Mouse (Mus musculus): Measurements from ENCODE around the gene Styx. TPM values are rescaled to one million over a fixed set of nuclear protein-coding genes. Genes with fewer than 3 reads are reported as not detected.

Gene Styx
- polyA plus RNA-seq, 2 experiments = 23.3 to 74.1 TPM

DNA sequence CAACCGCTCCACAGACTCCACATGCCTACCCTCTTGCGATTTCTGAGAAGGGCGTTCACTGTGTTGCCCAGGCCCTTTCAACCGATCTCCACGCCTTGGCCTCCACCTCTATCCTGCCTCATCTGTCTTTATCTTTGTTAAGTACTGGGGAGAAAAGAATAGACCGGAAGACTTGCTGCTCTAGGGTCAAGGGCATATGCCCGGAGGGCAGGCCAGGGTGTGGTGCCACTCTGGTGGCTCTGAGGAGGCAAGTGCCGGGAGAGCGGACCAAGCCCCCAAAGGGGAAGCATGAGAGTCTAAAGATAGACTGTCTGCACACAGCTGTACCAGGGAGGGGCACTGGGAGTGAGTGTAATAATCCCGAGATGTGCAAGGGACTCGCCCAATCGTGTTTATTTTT is 94.6 kb downstream of the Styx start:
- ATAC-seq (ENCODE audit: low FRiP score, low read depth) (no peak), DNase-seq (ENCODE audit: low spot score) (no peak)
- Histone ChIP-seq H3K27ac (replicated peaks; ENCODE audit: low read depth, low read length) (no peak overlapping the region), H3K4me3 (replicated peaks; ENCODE audit: low read length) (no peak overlapping the region), H3K9me3 (ENCODE audit: control insufficient read depth, low read length) (no peaks in the 10 kb centered on the region), H3K4me1 (ENCODE audit: control insufficient read depth, insufficient read depth, low read length) (peaks cover 4% of the 10 kb centered on the region), H3K9ac (ENCODE audit: low read depth, low read length, severe bottlenecking) (no peak overlapping the region), H3K4me2 (replicated peaks; ENCODE audit: low read depth, low read length, severe bottlenecking) (no peak overlapping the region), H3K36me3 (ENCODE audit: control insufficient read depth, insufficient read depth, low read length) (no peaks in the 10 kb centered on the region), H3K27me3 (ENCODE audit: control insufficient read depth, insufficient read depth, low read length) (no peaks in the 10 kb centered on the region)
- WGBS = 61% methylated on average over 12 of the region's 12 CpGs
- TF ChIP-seq POLR2A (IDR thresholded peaks at IDR 0.05; ENCODE audit: borderline replicate concordance, extremely low read depth, insufficient read depth, insufficient read length) = no peak

DNA sequence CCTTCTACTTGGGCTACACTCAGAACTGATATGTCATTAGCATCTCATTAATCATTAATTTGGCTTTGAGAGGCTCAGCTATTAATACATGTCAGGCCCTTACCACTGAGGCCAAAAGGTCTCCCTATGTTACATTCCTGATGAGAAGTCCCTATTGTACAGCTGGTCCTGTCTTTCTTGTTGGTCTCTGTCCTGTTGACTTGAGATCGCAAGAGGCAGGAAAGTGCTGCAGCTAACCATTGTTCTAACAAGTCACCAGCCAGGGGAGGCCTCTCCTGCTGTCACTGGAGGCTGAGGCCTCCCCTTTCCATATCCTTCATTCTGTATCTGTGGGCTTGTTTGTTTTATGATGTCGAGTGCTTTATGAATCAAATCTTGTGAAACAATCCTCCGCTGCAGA is 95.9 kb downstream of the Styx start:
- ATAC-seq (ENCODE audit: low FRiP score, low read depth) = no peak
- H3K27ac ChIP-seq (replicated peaks; ENCODE audit: low read depth, low read length) = no peak overlapping the region
- no peaks in the 10 kb centered on the region for H3K9me3 ChIP-seq (ENCODE audit: control insufficient read depth, low read length)
- H3K4me1 ChIP-seq (ENCODE audit: control insufficient read depth, insufficient read depth, low read length) = peaks cover 4% of the 10 kb centered on the region
- H3K36me3 ChIP-seq (ENCODE audit: control insufficient read depth, insufficient read depth, low read length) = no peaks in the 10 kb centered on the region
- H3K4me3 ChIP-seq (replicated peaks; ENCODE audit: low read length) = no peak overlapping the region
- no peaks in the 10 kb centered on the region for H3K27me3 ChIP-seq (ENCODE audit: control insufficient read depth, insufficient read depth, low read length)
- no peak overlapping the region for H3K4me2 ChIP-seq (replicated peaks; ENCODE audit: low read depth, low read length, severe bottlenecking)
- no peak for DNase-seq (ENCODE audit: low spot score)
- no peak for TF ChIP-seq POLR2A (IDR thresholded peaks at IDR 0.05; ENCODE audit: borderline replicate concordance, extremely low read depth, insufficient read depth, insufficient read length)
- no peak overlapping the region for H3K9ac ChIP-seq (ENCODE audit: low read depth, low read length, severe bottlenecking)
- WGBS = 89% methylated on average over 3 of the region's 3 CpGs

DNA sequence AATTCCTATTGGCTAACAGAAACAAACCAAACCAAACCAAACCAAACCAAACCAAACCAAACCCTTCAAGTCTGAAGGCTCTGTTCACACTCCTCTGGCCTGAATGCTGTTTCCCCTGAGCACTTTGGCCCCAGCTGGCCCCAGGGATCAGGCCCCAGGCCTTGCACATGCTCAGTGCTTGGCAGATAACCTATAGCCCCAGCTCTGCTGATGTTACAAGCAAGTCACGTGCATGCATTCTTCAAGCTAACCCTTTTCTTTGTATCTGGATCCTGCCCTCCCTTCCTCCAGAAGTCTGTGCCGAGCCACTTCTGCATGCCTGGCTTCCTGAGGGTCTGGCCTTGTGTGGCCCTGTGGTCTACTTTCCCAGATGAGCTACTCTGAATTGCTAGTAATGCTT is 100.2 kb downstream of the Styx start:
- H3K4me1 ChIP-seq (ENCODE audit: control insufficient read depth, insufficient read depth, low read length) = peaks cover 4% of the 10 kb centered on the region
- no peak overlapping the region for H3K4me3 ChIP-seq (replicated peaks; ENCODE audit: low read length)
- no peaks in the 10 kb centered on the region for H3K27me3 ChIP-seq (ENCODE audit: control insufficient read depth, insufficient read depth, low read length)
- DNase-seq (ENCODE audit: low spot score) (no peak), ATAC-seq (ENCODE audit: low FRiP score, low read depth) (no peak)
- no peak overlapping the region for H3K4me2 ChIP-seq (replicated peaks; ENCODE audit: low read depth, low read length, severe bottlenecking)
- H3K9ac ChIP-seq (ENCODE audit: low read depth, low read length, severe bottlenecking) = no peak overlapping the region
- no peaks in the 10 kb centered on the region for H3K9me3 ChIP-seq (ENCODE audit: control insufficient read depth, low read length)
- 36% methylated on average over 2 of the region's 2 CpGs for WGBS
- TF ChIP-seq POLR2A (IDR thresholded peaks at IDR 0.05; ENCODE audit: borderline replicate concordance, extremely low read depth, insufficient read depth, insufficient read length) = no peak
- H3K36me3 ChIP-seq (ENCODE audit: control insufficient read depth, insufficient read depth, low read length) = no peaks in the 10 kb centered on the region
- no peak overlapping the region for H3K27ac ChIP-seq (replicated peaks; ENCODE audit: low read depth, low read length)

DNA sequence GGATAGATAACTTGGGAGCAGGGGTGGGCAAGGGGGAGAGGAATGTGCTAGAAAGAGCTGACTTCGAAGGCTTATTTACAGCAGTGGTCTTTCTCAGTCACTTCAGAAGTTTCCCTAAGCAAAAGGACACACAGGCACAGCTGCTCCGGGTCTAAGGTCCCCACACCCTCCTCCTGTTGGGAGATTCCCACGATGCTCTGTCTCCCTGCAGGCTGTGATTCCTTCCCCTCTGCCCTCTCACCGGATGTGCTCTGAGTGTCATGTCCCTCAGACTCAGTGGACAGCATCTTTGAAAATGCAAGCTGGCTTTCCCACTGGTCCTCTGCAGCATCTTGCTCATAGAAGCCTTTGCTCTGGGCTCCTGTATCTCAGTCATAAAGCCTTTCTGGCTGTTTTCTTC is 101.3 kb downstream of the Styx start:
- Histone ChIP-seq H3K9ac (ENCODE audit: low read depth, low read length, severe bottlenecking) (no peak overlapping the region), H3K27ac (replicated peaks; ENCODE audit: low read depth, low read length) (no peak overlapping the region), H3K27me3 (ENCODE audit: control insufficient read depth, insufficient read depth, low read length) (no peaks in the 10 kb centered on the region), H3K4me1 (ENCODE audit: control insufficient read depth, insufficient read depth, low read length) (peaks cover 4% of the 10 kb centered on the region), H3K36me3 (ENCODE audit: control insufficient read depth, insufficient read depth, low read length) (no peaks in the 10 kb centered on the region; the same call in 1 of the 2 replicates), H3K4me2 (replicated peaks; ENCODE audit: low read depth, low read length, severe bottlenecking) (no peak overlapping the region), H3K9me3 (ENCODE audit: control insufficient read depth, low read length) (no peaks in the 10 kb centered on the region), H3K4me3 (replicated peaks; ENCODE audit: low read length) (no peak overlapping the region)
- DNase-seq (ENCODE audit: low spot score) (no peak), ATAC-seq (ENCODE audit: low FRiP score, low read depth) (no peak)
- no peak for TF ChIP-seq POLR2A (IDR thresholded peaks at IDR 0.05; ENCODE audit: borderline replicate concordance, extremely low read depth, insufficient read depth, insufficient read length)
- WGBS = 49% methylated on average over 4 of the region's 4 CpGs

DNA sequence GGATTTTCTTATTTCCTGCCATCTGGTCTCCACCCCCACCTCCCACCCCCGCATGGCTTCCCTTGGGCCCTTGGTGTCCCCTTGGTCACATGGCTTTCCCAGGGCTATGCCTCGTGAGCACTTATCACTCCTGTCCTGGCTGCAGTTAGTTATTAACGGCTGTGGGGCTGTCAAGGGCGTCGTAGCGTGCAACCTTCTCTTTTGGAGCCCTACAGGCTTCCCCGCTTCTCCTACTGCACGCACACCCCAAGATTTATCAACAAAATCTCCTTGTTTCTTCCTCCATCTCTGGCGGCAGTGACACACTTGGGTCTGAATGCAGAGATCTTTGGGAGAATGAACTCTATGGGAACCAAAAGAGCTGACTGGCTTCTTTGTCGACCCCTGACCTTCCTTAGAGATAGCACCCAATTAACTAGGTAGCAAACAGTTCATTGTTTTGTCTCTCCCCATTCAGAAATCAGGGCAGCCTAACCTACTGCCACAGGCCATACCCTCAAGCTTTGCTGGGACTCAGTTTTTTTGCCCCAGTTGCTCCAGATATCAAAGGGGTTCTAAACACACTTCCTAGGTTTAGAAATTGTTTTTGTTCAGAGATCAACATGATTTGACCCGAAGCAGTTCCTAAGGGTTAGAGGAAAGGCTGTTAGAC is 102.1 kb downstream of the Styx start:
- Histone ChIP-seq H3K27me3 (ENCODE audit: control insufficient read depth, insufficient read depth, low read length) (no peaks in the 10 kb centered on the region), H3K27ac (replicated peaks; ENCODE audit: low read depth, low read length) (no peak overlapping the region), H3K4me3 (replicated peaks; ENCODE audit: low read length) (no peak overlapping the region), H3K9ac (ENCODE audit: low read depth, low read length, severe bottlenecking) (peak overlapping the region; percentile 36; the same call in 1 of the 2 replicates), H3K4me1 (ENCODE audit: control insufficient read depth, insufficient read depth, low read length) (peaks cover 4% of the 10 kb centered on the region), H3K9me3 (ENCODE audit: control insufficient read depth, low read length) (no peaks in the 10 kb centered on the region), H3K4me2 (replicated peaks; ENCODE audit: low read depth, low read length, severe bottlenecking) (no peak overlapping the region), H3K36me3 (ENCODE audit: control insufficient read depth, insufficient read depth, low read length) (peaks cover 4% of the 10 kb centered on the region; the same call in 1 of the 2 replicates)
- ATAC-seq (ENCODE audit: low FRiP score, low read depth) (no peak), DNase-seq (ENCODE audit: low spot score) (no peak)
- no peak for TF ChIP-seq POLR2A (IDR thresholded peaks at IDR 0.05; ENCODE audit: borderline replicate concordance, extremely low read depth, insufficient read depth, insufficient read length)
- WGBS = 26% methylated on average over 11 of the region's 11 CpGs
